8 mouse cellular contexts compared by ENCODE assay signal in the genomic region with DNA sequence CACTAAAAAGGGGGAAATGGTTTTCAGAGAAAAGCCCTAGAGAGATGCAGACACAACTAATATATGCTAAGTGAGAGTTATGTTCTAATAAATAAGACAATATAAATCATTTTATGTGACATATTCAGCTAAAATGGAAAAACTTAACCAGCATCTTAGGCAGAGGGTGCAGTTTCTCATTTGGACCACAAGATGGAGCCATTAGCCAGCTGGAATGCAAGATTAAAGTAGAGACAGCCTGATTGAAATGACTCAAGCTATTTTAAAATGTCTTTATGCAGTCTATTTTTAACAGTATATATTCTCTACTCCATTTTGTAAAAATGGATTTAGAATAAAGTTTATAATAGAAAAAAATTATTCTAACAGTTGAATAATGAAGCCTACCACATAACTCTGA. TPM values are rescaled to one million over a fixed set of nuclear protein-coding genes. Genes with fewer than 3 reads are reported as not detected.
DNase-seq lines count a peak whose midpoint lies in the region.

No protein-coding gene starts in this region.

- intact Hi-C loops in gastrocnemius, postnatal 14 days (cut with DNase I; ENCODE audit: low total_unique reads) = loop anchor here (5.0 to 10.0 kb wide), 2 partner anchors 107 to 969 kb away; a partner anchor contains a TSS

- peak; percentile 21 for DNase-seq in heart, postnatal 4 days
- no peak for DNase-seq in heart, adult 9 months (ENCODE audit: low spot score in 2 of 2)
- DNase-seq in thymus, postnatal 14 days = peak; percentile 26
- no peak for DNase-seq in thymus, postnatal 36 days
- peak; percentile 38 for DNase-seq in embryo, embryonic 11 days
- peak; percentile 29 for DNase-seq in thymus, postnatal 4 days
- no peak for DNase-seq in spleen, adult 18-20 months
- no peak for DNase-seq in gastrocnemius, postnatal 14 days

RNA-seq across cellular contexts. Expression of a gene that starts 6.6 kb away (rescaled TPM):
- 10 to 100 TPM; 23.4 to 23.9 TPM for total RNA-seq in heart, postnatal 4 days (2021)
- 10 to 100 TPM; 12.1 to 15.9 TPM for total RNA-seq in gastrocnemius, postnatal 14 days (2021)

RNA-seq across cellular contexts. Expression of a gene that starts 6.7 kb away (rescaled TPM):
- total RNA-seq in heart, postnatal 4 days (2021) = 10 to 100 TPM; 15.5 to 18.3 TPM
- total RNA-seq in gastrocnemius, postnatal 14 days (2021) = 1 to 10 TPM; 5.6 to 7.7 TPM

Comparison
In these comparisons a context has a peak if more than half of its experiments do, and no peak if none do; other contexts are left out.
1. DNase-seq: peak in heart, postnatal 4 days (single experiment), thymus, postnatal 14 days (single experiment), embryo, embryonic 11 days (single experiment) and thymus, postnatal 4 days (single experiment); none in heart, adult 9 months (0 of 2), thymus, postnatal 36 days (0 of 2), spleen, adult 18-20 months (0 of 2) and gastrocnemius, postnatal 14 days (single experiment).